Mouse (Mus musculus): ENCODE data around the gene Gas2l2. TPM values are rescaled to one million over a fixed set of nuclear protein-coding genes. Genes with fewer than 3 reads are reported as not detected.

The Gas2l2 gene
- total RNA-seq, 4 experiments from 2014 or later: 0.43 to 0.56 (median 0.48) TPM

DNA sequence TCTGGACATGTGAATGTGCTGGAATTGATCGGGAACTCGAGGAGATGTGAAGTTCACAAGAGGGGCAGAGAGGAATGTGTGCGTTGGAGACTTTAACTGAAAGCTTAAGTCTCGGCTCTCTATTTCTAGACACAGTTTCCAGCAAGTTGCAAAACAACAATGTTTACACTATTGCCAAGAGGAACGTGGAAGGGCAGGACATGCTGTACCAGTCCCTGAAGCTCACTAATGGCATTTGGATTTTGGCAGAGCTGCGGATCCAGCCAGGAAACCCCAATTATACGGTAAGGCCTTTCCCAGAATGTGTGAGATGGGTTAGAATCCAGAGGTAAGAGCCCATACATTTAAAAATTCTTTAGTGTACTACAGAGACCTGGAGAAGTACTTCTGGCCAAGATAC, 31.6 kb downstream of the Gas2l2 start:
- no peak for DNase-seq (ENCODE audit: low spot score in 2 of 2)

DNA sequence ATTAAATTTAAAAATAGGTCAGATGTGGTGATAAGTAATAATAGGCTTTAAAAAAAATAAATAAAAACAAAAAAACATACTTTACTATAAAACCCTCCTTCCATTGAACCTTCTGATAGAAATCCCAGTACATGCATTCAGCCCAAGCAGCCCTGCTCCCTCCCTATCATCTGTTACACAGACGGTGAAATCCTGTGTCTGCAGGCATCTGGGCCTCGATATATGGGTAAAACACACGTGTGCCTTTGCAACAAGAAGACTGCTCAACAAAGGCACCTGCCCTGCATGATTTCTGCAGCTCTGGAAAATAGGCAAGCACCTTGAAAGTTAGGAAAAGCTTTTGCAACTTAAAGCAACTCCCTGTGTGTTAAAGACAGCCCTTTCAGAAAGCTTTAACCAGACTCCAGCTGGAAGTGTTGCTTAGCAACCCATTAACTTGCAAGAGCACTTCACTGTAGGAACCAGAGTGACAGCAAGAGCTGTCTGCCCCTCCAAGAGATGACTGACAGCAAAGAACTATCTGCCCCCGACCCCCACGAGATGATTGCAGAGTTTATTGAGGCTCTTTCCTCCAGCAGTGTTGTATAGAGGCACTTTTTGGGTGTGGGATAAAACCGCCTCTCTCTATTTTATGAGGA, 34.3 kb downstream of the Gas2l2 start:
- DNase-seq (ENCODE audit: low spot score in 2 of 2): no peak

DNA sequence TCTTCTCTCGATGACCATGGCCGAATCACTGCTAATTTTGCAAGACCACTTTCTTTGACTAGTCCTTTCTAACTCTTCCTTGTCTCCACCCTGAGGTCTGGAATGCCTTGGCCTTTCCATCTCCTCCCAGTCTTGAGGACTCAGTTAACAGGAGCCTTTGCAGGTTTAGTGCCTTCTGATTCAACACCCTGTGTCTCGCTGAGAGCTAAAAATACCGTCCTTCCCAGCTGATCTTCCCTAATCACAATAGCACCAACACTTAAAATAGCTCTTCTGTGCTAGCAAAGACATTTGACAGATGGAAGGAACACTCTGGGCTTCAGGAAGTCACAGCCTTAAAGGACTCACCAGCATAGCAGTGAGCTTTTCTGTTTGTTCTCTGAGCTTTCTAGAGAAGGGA, 36.2 kb downstream of the Gas2l2 start:
- no peak for DNase-seq (ENCODE audit: low spot score in 2 of 2)

DNA sequence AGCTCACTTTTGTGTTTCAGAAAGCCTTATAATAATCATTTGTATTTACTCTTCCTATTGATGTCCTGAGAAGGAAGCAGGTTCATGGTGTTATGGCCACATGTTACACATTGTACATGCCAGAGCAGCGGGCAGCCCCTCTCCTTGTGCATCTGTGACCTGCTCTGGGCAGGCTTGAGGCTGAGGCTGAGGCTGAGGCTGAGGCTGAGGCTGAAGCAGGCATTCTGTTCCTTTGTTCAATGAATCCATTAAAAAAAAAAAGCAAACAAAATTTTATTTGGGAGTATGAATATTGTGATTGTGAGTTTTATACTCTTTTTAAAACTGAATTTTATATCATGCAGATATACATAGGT, 45.7 kb downstream of the Gas2l2 start:
- DNase-seq (ENCODE audit: low spot score in 2 of 2): no peak

DNA sequence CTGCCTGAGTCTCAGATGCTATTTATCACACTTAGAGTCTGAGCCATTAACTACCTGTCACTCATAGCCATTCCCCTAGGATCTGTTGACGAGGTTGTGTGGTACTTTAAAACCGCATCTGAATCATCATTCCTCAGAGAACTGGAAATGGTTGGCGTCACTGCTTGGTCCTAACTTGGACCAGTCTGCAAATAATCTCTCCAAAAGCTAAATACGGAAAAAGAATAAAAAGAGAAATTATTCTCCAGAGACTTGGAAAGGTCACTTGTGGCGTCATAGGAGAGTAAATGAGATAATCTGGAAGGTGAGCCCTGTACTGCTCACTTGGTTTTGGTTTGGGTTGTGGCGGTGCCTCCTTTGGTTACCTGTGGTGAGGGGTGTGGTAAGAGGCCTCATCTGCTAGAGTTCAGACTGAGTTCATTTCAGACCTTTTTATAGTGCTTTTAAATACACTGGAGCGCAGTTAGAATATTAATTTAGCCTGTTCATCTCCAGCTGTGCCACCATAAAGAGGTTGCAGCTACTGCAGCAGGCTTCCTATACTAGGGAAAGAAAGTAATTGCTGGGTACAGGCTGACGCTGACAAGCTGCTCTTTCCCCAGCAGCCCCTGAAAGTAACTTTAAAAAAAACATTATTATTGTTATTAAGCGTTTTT, 46.3 kb downstream of the Gas2l2 start:
- no peak for DNase-seq (ENCODE audit: low spot score in 2 of 2)

DNA sequence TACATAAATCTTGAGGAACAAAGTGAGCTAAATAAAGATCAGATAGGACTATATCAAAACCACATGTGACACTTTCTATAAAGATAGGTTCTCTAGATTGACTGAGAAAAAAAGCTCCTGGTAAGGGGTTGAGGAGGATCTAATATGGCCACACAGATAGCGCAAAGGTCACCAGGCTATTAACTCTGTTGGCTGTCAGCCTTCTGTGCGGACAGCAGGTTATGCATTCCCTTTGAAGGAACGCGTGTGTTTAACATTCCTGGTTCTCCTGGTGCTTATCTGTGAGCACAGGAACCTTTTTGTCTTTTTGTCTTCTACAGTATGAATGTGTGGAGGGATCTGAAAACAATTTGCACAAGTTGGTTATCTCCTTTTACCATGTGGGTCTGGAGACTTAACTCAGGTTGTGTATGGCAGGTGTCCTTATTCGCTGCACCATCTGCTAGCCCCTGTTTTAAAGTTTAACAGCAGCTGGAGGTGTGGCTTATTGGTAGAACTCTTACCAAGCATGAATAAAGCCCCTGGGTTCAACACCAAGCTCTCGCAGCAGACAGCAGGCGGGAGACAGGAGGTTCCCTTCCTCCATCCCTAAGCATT, 49.4 kb downstream of the Gas2l2 start:
- DNase-seq (ENCODE audit: low spot score in 2 of 2): no peak

Other genes with a start within 250 kb of the Gas2l2 start
- under 1 TPM; 0.20 to 0.58 (median 0.46) TPM for gene Slfn3, start 238.1 kb downstream of the Gas2l2 start, total RNA-seq (2022)
- gene Slfn14, start 142.7 kb downstream of the Gas2l2 start, total RNA-seq (2022): under 1 TPM in 1 of 4 experiments, not detected in 3; 0.09 TPM
- 100 to 1,000 TPM; 281 to 326 (median 296) TPM for gene Ap2b1, start 130.4 kb downstream of the Gas2l2 start, total RNA-seq (2022)
- gene Pex12, start 126.9 kb downstream of the Gas2l2 start, total RNA-seq (2022): 10 to 100 TPM in 2 of 4 experiments, 1 to 10 TPM in 2; 8.8 to 15.2 (median 12.2) TPM
- gene Rasl10b, start 20.3 kb downstream of the Gas2l2 start, total RNA-seq (2022): 100 to 1,000 TPM; 202 to 211 (median 208) TPM
- under 1 TPM in 2 of 4 experiments, not detected in 2; 0.40 to 0.51 TPM for gene 1700020L24Rik, start 8.2 kb upstream of the Gas2l2 start, total RNA-seq (2022)
- 1 to 10 TPM; 2.9 to 3.8 (median 3.7) TPM for gene Mmp28, start 33.6 kb upstream of the Gas2l2 start, total RNA-seq (2022)
- 10 to 100 TPM; 67.6 to 80.2 (median 69.6) TPM for gene Taf15, start 43.6 kb upstream of the Gas2l2 start, total RNA-seq (2022)
- gene Heatr9, start 92.7 kb upstream of the Gas2l2 start, total RNA-seq (2022): not detected
- under 1 TPM in 2 of 4 experiments, not detected in 2; 0.68 to 0.93 TPM for gene Ccl5, start 101.1 kb upstream of the Gas2l2 start, total RNA-seq (2022)
- gene Ccl9, start 149.2 kb upstream of the Gas2l2 start, total RNA-seq (2022): 1 to 10 TPM; 5.1 to 10.0 (median 7.7) TPM
- gene Ccl6, start 163.6 kb upstream of the Gas2l2 start, total RNA-seq (2022): 10 to 100 TPM in 2 of 4 experiments, 1 to 10 TPM in 1, under 1 TPM in 1; 0.43 to 51.7 (median 19.3) TPM
- gene Rpl9-ps1, start 216.2 kb upstream of the Gas2l2 start, total RNA-seq (2022): not detected
- 10 to 100 TPM in 2 of 4 experiments, under 1 TPM in 1, not detected in 1; 0.43 to 25.0 (median 17.2) TPM for gene Ccl3, start 219.9 kb upstream of the Gas2l2 start, total RNA-seq (2022)
- 1 to 10 TPM in 2 of 4 experiments, not detected in 2; 3.1 to 7.1 TPM for gene Ccl4, start 233.1 kb upstream of the Gas2l2 start, total RNA-seq (2022)